Mouse (Mus musculus): Measurements from ENCODE around the gene Gm5294. TPM values are rescaled to one million over a fixed set of nuclear protein-coding genes. Genes with fewer than 3 reads are reported as not detected.
A peak's percentile ranks its signal among the peaks of the same experiment; 100 is the strongest.

Gene Gm5294
- polyA plus RNA-seq (2014; fragmentation: Nextera tagmentation; extraction: Ambion mirVana): not detected in 2 replicates

DNA sequence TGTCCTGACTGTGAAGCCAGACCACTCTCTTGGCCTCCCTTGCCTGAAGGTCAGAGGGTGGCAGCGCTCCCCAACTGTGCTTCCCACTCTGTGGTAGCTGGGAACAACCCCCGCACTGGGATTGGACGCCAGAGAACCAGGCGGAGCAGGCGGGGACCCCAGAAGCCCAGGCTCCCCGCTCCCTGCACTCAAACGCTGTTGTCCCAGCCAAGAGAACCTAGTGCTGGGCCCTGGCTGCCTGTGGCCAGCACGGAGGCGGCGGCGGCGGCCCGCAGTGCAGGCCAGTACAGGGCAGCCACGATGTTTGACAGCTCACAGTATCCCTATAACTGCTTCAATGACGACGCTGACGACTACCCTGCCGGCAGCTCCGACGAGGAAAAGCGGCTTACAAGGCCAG lies at the start of gene Gm5294:
Gene Gm5294 (plus strand): TSS at position 301 of the 400 bp plus-strand sequence.
- Histone ChIP-seq H3K27me3 (ENCODE audit: control insufficient read depth, insufficient read depth, low read length) (peaks cover 39% of the 10 kb centered on the region), H3K9me3 (replicated peaks; ENCODE audit: control insufficient read depth, low read length) (no peaks in the 10 kb centered on the region), H3K4me1 (ENCODE audit: control insufficient read depth, insufficient read depth, low read length) (peaks cover 3% of the 10 kb centered on the region; the same call in 1 of the 2 replicates), H3K36me3 (replicated peaks; ENCODE audit: control insufficient read depth, insufficient read depth, low read depth, low read length) (no peaks in the 10 kb centered on the region), H3K4me2 (ENCODE audit: low read depth, low read length) (peak within 1 kb of the TSS; percentile 57), H3K9ac (replicated peaks; ENCODE audit: low read length) (0 out of 2 replicates have a peak within 1 kb of the TSS, but pooled peaks have one; percentile 18), H3K27ac (replicated peaks; ENCODE audit: low read depth, low read length) (no peak within 1 kb of the TSS), H3K4me3 (ENCODE audit: low read depth, low read length) (peak within 1 kb of the TSS; percentile 31)
- no peak for DNase-seq (ENCODE audit: low spot score)
- ATAC-seq (replicated peaks; ENCODE audit: insufficient number of reproducible peaks, low FRiP score, low TSS enrichment, low read depth): no peak
- WGBS: 5% methylated on average over 20 of the region's 21 CpGs

DNA sequence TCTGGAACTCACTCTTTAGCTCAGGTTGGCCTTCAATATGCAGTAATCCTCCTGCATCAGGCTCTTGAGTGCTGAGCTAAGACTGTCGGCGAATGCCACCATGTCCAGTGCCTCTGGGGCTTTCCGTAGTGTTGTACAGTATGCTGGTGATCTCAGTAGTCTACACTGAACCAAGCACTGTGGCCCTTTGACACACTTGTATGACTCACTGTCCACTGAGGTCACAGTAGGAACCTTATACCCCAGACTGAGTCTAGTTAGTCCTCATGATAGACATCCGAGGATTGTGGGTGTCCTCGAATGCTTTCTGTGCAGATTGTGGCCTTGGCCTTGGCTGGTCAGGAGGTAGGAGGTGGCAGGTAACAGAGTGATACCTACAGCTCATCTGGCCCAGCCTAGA lies 44.8 kb upstream of the Gm5294 start:
- ATAC-seq (replicated peaks; ENCODE audit: insufficient number of reproducible peaks, low FRiP score, low TSS enrichment, low read depth) (no peak), DNase-seq (ENCODE audit: low spot score) (no peak)
- H3K36me3 ChIP-seq (replicated peaks; ENCODE audit: control insufficient read depth, insufficient read depth, low read depth, low read length): no peaks in the 10 kb centered on the region
- 92% methylated on average over 5 of the region's 5 CpGs for WGBS
- H3K4me2 ChIP-seq (ENCODE audit: low read depth, low read length): no peak overlapping the region
- no peak overlapping the region for H3K27ac ChIP-seq (replicated peaks; ENCODE audit: low read depth, low read length)
- H3K27me3 ChIP-seq (ENCODE audit: control insufficient read depth, insufficient read depth, low read length): no peaks in the 10 kb centered on the region
- no peaks in the 10 kb centered on the region for H3K9me3 ChIP-seq (replicated peaks; ENCODE audit: control insufficient read depth, low read length)
- H3K9ac ChIP-seq (replicated peaks; ENCODE audit: low read length): no peak overlapping the region
- no peak overlapping the region for H3K4me3 ChIP-seq (ENCODE audit: low read depth, low read length)
- no peaks in the 10 kb centered on the region for H3K4me1 ChIP-seq (ENCODE audit: control insufficient read depth, insufficient read depth, low read length)

DNA sequence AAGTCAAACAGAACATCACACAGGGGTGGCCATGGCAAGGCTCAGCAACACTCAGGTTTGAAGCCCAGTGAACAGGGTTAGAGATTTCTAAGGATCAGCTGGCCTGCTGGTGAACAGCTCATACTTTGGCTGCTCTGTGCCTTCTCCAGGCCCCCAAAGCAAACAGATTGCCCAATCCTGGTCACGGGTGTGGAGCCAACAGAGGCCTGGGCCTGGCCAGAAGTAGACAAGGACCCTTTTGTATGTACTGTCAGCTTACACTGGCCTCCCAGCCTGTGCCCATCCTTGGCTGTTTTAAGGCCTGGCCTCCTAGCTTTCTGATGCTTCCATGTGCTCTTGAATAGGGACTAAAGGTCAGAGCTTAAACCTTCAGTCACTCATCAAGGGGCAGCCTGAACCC lies 43.5 kb upstream of the Gm5294 start:
- Histone ChIP-seq H3K27ac (replicated peaks; ENCODE audit: low read depth, low read length) (no peak overlapping the region), H3K4me3 (ENCODE audit: low read depth, low read length) (no peak overlapping the region), H3K9me3 (replicated peaks; ENCODE audit: control insufficient read depth, low read length) (no peaks in the 10 kb centered on the region), H3K36me3 (replicated peaks; ENCODE audit: control insufficient read depth, insufficient read depth, low read depth, low read length) (no peaks in the 10 kb centered on the region), H3K27me3 (ENCODE audit: control insufficient read depth, insufficient read depth, low read length) (no peaks in the 10 kb centered on the region), H3K9ac (replicated peaks; ENCODE audit: low read length) (no peak overlapping the region), H3K4me1 (ENCODE audit: control insufficient read depth, insufficient read depth, low read length) (no peaks in the 10 kb centered on the region), H3K4me2 (ENCODE audit: low read depth, low read length) (no peak overlapping the region)
- ATAC-seq (replicated peaks; ENCODE audit: insufficient number of reproducible peaks, low FRiP score, low TSS enrichment, low read depth) (no peak), DNase-seq (ENCODE audit: low spot score) (no peak)
- 67% methylated on average over 1 of the region's 1 CpGs for WGBS

DNA sequence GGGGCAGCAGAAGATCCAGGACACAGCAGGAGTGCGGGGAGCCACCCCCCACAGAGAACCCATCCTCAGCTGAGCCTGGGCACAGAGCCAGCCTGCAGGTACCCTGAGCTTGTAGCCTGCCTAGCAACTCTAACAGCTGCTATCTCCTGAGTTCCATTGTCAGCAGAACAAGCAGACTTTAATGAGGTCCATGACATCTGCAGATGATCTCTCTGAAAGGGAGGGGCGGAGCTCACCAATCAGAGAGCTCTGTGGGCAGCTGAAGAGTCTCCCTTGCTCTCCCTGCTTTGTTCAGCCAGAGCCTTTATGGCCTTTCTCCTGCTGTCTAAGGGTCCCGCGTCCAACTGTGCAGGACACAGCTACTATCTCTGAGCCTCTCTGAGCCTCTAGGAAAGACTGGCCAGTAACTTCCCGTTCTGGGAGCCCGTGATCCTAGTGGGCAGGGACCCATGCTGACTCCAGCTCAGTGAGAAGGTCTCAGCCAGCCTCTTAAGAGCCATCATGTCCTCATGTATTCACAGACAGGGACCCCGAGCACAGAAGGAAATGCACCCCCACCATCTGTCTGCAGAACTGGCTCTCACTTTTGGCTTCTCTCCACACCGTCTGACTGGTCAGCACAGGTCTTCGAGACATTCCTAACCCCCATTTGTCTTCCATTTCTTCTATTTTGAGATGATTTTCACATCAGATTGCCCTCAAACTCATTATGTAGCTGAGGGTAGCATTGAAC lies 41.0 kb upstream of the Gm5294 start:
- Histone ChIP-seq H3K4me1 (ENCODE audit: control insufficient read depth, insufficient read depth, low read length) (no peaks in the 10 kb centered on the region), H3K9me3 (replicated peaks; ENCODE audit: control insufficient read depth, low read length) (no peaks in the 10 kb centered on the region), H3K36me3 (replicated peaks; ENCODE audit: control insufficient read depth, insufficient read depth, low read depth, low read length) (no peaks in the 10 kb centered on the region), H3K27ac (replicated peaks; ENCODE audit: low read depth, low read length) (no peak overlapping the region), H3K4me2 (ENCODE audit: low read depth, low read length) (no peak overlapping the region), H3K9ac (replicated peaks; ENCODE audit: low read length) (no peak overlapping the region), H3K4me3 (ENCODE audit: low read depth, low read length) (no peak overlapping the region), H3K27me3 (ENCODE audit: control insufficient read depth, insufficient read depth, low read length) (no peaks in the 10 kb centered on the region)
- ATAC-seq (replicated peaks; ENCODE audit: insufficient number of reproducible peaks, low FRiP score, low TSS enrichment, low read depth) (peak; percentile 69), DNase-seq (ENCODE audit: low spot score) (peak; percentile 26)
- 60% methylated on average over 9 of the region's 9 CpGs for WGBS

DNA sequence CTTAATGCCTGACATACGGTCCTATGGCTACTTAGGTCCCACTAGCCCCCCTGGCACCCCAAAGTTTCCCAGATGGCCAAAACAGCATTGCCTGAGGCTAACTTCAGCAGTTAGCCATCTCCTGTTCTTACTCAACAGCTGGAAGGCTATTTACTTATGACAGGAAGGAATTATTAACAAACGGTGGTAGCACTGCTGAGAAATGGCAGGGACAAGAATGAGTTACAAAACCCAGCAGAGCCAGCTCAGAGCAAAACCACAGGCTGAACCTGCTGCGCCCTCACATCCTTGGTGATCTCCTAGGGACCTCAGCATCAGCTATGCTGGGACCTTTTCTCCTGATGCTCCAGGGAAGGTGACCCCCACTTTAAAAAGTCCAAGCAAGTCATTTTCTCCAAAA lies 40.2 kb upstream of the Gm5294 start:
- Histone ChIP-seq H3K4me2 (ENCODE audit: low read depth, low read length) (no peak overlapping the region), H3K27me3 (ENCODE audit: control insufficient read depth, insufficient read depth, low read length) (no peaks in the 10 kb centered on the region), H3K36me3 (replicated peaks; ENCODE audit: control insufficient read depth, insufficient read depth, low read depth, low read length) (no peaks in the 10 kb centered on the region), H3K27ac (replicated peaks; ENCODE audit: low read depth, low read length) (no peak overlapping the region), H3K4me1 (ENCODE audit: control insufficient read depth, insufficient read depth, low read length) (no peaks in the 10 kb centered on the region), H3K9me3 (replicated peaks; ENCODE audit: control insufficient read depth, low read length) (no peaks in the 10 kb centered on the region), H3K9ac (replicated peaks; ENCODE audit: low read length) (no peak overlapping the region), H3K4me3 (ENCODE audit: low read depth, low read length) (no peak overlapping the region)
- ATAC-seq (replicated peaks; ENCODE audit: insufficient number of reproducible peaks, low FRiP score, low TSS enrichment, low read depth): no peak
- WGBS: 77% methylated on average over 3 of the region's 3 CpGs
- no peak for DNase-seq (ENCODE audit: low spot score)

DNA sequence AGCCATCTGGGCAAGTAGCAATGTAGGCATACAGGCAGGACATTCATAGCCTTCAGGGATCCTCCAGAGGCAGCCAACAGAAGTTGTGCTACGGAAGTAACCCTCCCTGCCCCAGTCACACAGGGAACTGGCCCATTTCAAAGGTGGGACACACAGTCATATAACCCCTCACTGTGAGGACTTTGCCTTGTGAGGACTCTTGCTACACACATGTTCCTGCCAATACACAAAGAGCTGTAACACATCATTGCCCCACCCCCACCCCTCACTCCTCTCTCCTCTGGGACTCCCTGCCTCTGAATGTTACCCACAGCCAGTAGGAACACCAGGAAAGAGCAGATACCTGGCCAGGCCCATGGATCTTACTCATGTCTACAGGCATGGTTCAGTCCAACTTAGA lies 37.2 kb upstream of the Gm5294 start:
- no peak for ATAC-seq (replicated peaks; ENCODE audit: insufficient number of reproducible peaks, low FRiP score, low TSS enrichment, low read depth)
- 83% methylated on average over 1 of the region's 1 CpGs for WGBS
- H3K9ac ChIP-seq (replicated peaks; ENCODE audit: low read length): no peak overlapping the region
- H3K4me3 ChIP-seq (ENCODE audit: low read depth, low read length): no peak overlapping the region
- DNase-seq (ENCODE audit: low spot score): no peak
- no peaks in the 10 kb centered on the region for H3K27me3 ChIP-seq (ENCODE audit: control insufficient read depth, insufficient read depth, low read length)
- H3K36me3 ChIP-seq (replicated peaks; ENCODE audit: control insufficient read depth, insufficient read depth, low read depth, low read length): no peaks in the 10 kb centered on the region
- H3K4me1 ChIP-seq (ENCODE audit: control insufficient read depth, insufficient read depth, low read length): no peaks in the 10 kb centered on the region
- H3K27ac ChIP-seq (replicated peaks; ENCODE audit: low read depth, low read length): no peak overlapping the region; the same call in 1 of the 2 replicates
- H3K4me2 ChIP-seq (ENCODE audit: low read depth, low read length): no peak overlapping the region
- no peaks in the 10 kb centered on the region for H3K9me3 ChIP-seq (replicated peaks; ENCODE audit: control insufficient read depth, low read length)

DNA sequence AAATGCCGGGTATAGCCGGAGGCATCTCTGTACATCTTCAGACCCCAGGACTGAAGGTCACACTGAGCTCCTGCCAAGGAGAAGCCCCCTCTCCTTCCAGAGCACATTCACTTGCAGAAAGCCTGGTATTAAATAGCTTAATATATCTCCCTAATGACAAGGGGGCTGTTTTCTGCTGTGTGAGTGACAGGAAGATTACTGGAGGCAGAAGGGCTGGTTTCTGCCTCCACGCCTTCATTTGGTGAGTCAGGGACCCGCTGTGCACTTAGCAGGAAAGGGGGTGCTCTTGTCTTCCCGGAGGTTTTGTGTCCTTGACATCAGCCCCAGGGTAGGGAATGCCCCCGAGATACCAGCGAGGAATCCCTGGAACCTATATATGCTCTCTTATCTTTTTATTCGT lies 36.7 kb upstream of the Gm5294 start:
- H3K4me3 ChIP-seq (ENCODE audit: low read depth, low read length): no peak overlapping the region
- H3K4me2 ChIP-seq (ENCODE audit: low read depth, low read length): no peak overlapping the region
- H3K27me3 ChIP-seq (ENCODE audit: control insufficient read depth, insufficient read depth, low read length): no peaks in the 10 kb centered on the region
- H3K9me3 ChIP-seq (replicated peaks; ENCODE audit: control insufficient read depth, low read length): no peaks in the 10 kb centered on the region
- WGBS: 72% methylated on average over 8 of the region's 8 CpGs
- DNase-seq (ENCODE audit: low spot score) (no peak), ATAC-seq (replicated peaks; ENCODE audit: insufficient number of reproducible peaks, low FRiP score, low TSS enrichment, low read depth) (no peak)
- H3K9ac ChIP-seq (replicated peaks; ENCODE audit: low read length): no peak overlapping the region
- H3K4me1 ChIP-seq (ENCODE audit: control insufficient read depth, insufficient read depth, low read length): no peaks in the 10 kb centered on the region
- H3K27ac ChIP-seq (replicated peaks; ENCODE audit: low read depth, low read length): no peak overlapping the region; the same call in 1 of the 2 replicates
- H3K36me3 ChIP-seq (replicated peaks; ENCODE audit: control insufficient read depth, insufficient read depth, low read depth, low read length): no peaks in the 10 kb centered on the region

DNA sequence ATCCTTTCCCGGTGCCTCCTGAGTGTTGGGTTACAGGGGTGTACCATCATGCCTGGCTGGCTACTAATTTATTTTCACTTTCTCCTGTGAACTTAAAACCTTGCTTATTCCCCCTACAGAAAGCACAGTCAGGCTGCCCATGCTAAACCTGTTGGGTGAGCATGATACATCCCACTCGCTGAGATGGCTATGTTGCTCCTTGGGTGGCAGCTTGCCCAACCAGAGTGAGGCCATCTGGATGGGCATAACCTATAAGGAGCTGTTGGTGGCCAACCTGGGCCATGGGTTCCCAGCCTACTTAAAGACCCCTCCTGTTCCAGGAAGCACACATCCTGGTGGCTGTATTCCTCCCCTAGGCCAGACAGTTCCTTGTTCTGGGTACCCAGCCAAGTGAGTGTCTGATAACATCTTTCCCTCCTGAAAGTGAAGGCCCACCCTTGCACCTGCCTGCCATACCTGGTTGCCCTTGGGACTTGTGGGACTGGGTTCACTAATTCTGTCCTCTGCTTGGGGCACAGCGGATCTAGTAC lies 33.8 kb upstream of the Gm5294 start:
- ATAC-seq (replicated peaks; ENCODE audit: insufficient number of reproducible peaks, low FRiP score, low TSS enrichment, low read depth) (no peak), DNase-seq (ENCODE audit: low spot score) (no peak)
- Histone ChIP-seq H3K27ac (replicated peaks; ENCODE audit: low read depth, low read length) (no peak overlapping the region), H3K4me2 (ENCODE audit: low read depth, low read length) (no peak overlapping the region), H3K36me3 (replicated peaks; ENCODE audit: control insufficient read depth, insufficient read depth, low read depth, low read length) (no peaks in the 10 kb centered on the region), H3K9ac (replicated peaks; ENCODE audit: low read length) (no peak overlapping the region), H3K27me3 (ENCODE audit: control insufficient read depth, insufficient read depth, low read length) (no peaks in the 10 kb centered on the region), H3K4me3 (ENCODE audit: low read depth, low read length) (no peak overlapping the region), H3K4me1 (ENCODE audit: control insufficient read depth, insufficient read depth, low read length) (no peaks in the 10 kb centered on the region), H3K9me3 (replicated peaks; ENCODE audit: control insufficient read depth, low read length) (no peaks in the 10 kb centered on the region)
- WGBS: 90% methylated on average over 3 of the region's 3 CpGs
